Mouse (Mus musculus): ENCODE data around the gene Dhx16.

DNA sequence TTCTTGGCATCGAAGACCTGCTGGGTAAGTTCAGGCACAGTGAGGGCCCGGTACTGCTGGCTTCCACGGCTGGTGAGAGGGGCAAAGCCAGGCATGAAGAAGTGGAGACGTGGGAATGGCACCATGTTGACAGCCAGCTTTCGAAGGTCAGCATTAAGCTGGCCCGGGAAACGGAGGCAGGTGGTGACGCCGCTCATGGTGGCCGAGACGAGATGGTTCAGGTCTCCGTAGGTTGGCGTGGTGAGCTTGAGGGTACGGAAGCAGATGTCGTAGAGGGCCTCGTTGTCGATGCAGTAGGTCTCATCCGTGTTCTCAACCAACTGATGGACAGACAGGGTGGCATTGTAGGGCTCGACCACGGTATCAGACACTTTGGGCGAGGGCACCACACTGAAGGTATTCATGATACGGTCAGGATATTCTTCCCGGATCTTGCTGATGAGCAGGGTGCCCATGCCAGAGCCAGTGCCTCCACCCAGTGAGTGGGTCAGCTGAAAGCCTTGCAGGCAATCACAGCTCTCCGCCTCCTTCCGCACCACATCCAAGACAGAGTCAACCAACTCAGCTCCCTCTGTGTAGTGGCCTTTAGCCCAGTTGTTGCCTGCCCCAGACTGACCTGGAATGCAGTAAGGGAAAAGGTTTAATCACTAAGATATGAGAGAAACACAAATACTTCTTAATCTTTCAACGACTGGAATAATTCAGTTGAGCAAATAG is 44.0 kb upstream of the Dhx16 start:
- TF ChIP-seq CTCF (IDR thresholded peaks at IDR 0.05; ENCODE audit: insufficient read depth, low read length) (no peak), POLR2A (IDR thresholded peaks at IDR 0.05; ENCODE audit: borderline replicate concordance, extremely low read depth, low read depth, low read length) (peak; percentile 18; the same call in 1 of the 2 replicates)
